Mouse (Mus musculus): ENCODE results near the gene Il17rc. TPM values are rescaled to one million over a fixed set of nuclear protein-coding genes. Genes with fewer than 3 reads are reported as not detected.

Il17rc gene
- 1 to 10 TPM; 3.8 to 5.1 TPM for total RNA-seq (2021)
- long read RNA-seq, experiment 1, partial matches to known transcripts: 0 of 3 reads
- long read RNA-seq, experiment 1, other reads (novel, unspliced or antisense): 3 of 3 reads
- long read RNA-seq, experiment 2, partial matches to known transcripts: 0 of 2 reads
- long read RNA-seq, experiment 2, other reads (novel, unspliced or antisense): 2 of 2 reads

GRCm38 (mm10) chr6:113471297-113471936 is at the start of gene Il17rc:
Il17rc (plus strand) TSS chr6:113471427.
- intact Hi-C loops (cut with DNase I): no loop called here
- peak; percentile 63 to 66 for DNase-seq

GRCm38 (mm10) chr6:113423000-113423399 is 48.2 kb upstream of the Il17rc start:
- intact Hi-C loops (cut with DNase I): no loop called here
- DNase-seq: no peak

GRCm38 (mm10) chr6:113424187-113424586 is 47.0 kb upstream of the Il17rc start:
- DNase-seq: no peak
- intact Hi-C loops (cut with DNase I): no loop called here

GRCm38 (mm10) chr6:113426696-113427095 is 44.5 kb upstream of the Il17rc start:
- intact Hi-C loops (cut with DNase I): no loop called here

GRCm38 (mm10) chr6:113427397-113427796 is 43.8 kb upstream of the Il17rc start:
- no peak for DNase-seq

More at GRCm38 (mm10) chr6:113426696-113427095, 44.5 kb upstream of the Il17rc start:
- no peak for DNase-seq

GRCm38 (mm10) chr6:113428006-113428405 is 43.2 kb upstream of the Il17rc start:
- intact Hi-C loops (cut with DNase I): no loop called here
- no peak for DNase-seq

More at GRCm38 (mm10) chr6:113427397-113427796, 43.8 kb upstream of the Il17rc start:
- intact Hi-C loops (cut with DNase I): no loop called here

- intact Hi-C loops (cut with DNase I): no loop called here
- DNase-seq: no peak
Observed at GRCm38 (mm10) chr6:113429965-113430364, 41.3 kb upstream of the Il17rc start.

- intact Hi-C loops (cut with DNase I): no loop called here
- no peak for DNase-seq
Observed at GRCm38 (mm10) chr6:113430846-113431245, 40.4 kb upstream of the Il17rc start.

GRCm38 (mm10) chr6:113431801-113432200 is 39.4 kb upstream of the Il17rc start:
- DNase-seq: no peak
- intact Hi-C loops (cut with DNase I): no loop called here

- intact Hi-C loops (cut with DNase I): no loop called here
- no peak for DNase-seq
Observed at GRCm38 (mm10) chr6:113433661-113434060, 37.6 kb upstream of the Il17rc start.

- DNase-seq: no peak
- intact Hi-C loops (cut with DNase I): no loop called here
Observed at GRCm38 (mm10) chr6:113434691-113435090, 36.5 kb upstream of the Il17rc start.

- DNase-seq: no peak
- intact Hi-C loops (cut with DNase I): no loop called here
Observed at GRCm38 (mm10) chr6:113435664-113436205, 35.5 kb upstream of the Il17rc start, which contains the start of gene Cidec. Cidec (minus strand) TSS chr6:113435760.

GRCm38 (mm10) chr6:113437135-113437534 is 34.1 kb upstream of the Il17rc start:
- no peak for DNase-seq
- intact Hi-C loops (cut with DNase I): no loop called here

GRCm38 (mm10) chr6:113438721-113439430 is 32.4 kb upstream of the Il17rc start:
- no peak for DNase-seq
- intact Hi-C loops (cut with DNase I): no loop called here

- DNase-seq: no peak
- intact Hi-C loops (cut with DNase I): loop anchor here (2.0 to 5.0 kb wide), 2 partner anchors 28 to 242 kb away; no protein-coding TSS in a partner anchor
Observed at GRCm38 (mm10) chr6:113440686-113441085, 30.5 kb upstream of the Il17rc start.

GRCm38 (mm10) chr6:113441147-113441680 is 30.0 kb upstream of the Il17rc start:
- intact Hi-C loops (cut with DNase I): loop anchor here (2.0 to 5.0 kb wide), 2 partner anchors 28 to 241 kb away; no protein-coding TSS in a partner anchor
- DNase-seq: peak; percentile 58 to 65

GRCm38 (mm10) chr6:113442087-113442441 is 29.2 kb upstream of the Il17rc start:
- no peak for DNase-seq
- intact Hi-C loops (cut with DNase I): loop anchor here (5.0 kb wide), 1 partner anchor 240 kb away; no protein-coding TSS in a partner anchor

GRCm38 (mm10) chr6:113442442-113443090 is 28.7 kb upstream of the Il17rc start, which contains the start of gene Jagn1:
Jagn1 (plus strand) TSS chr6:113442569.
- intact Hi-C loops (cut with DNase I): loop anchor here (5.0 kb wide), 1 partner anchor 240 kb away; no protein-coding TSS in a partner anchor
- peak; percentile 87 to 90 for DNase-seq

GRCm38 (mm10) chr6:113443091-113443490 is 28.1 kb upstream of the Il17rc start:
- intact Hi-C loops (cut with DNase I): loop anchor here (5.0 kb wide), 1 partner anchor 239 kb away; no protein-coding TSS in a partner anchor
- DNase-seq: no peak

Measured in gastrocnemius, postnatal 36 days (tissue).